Mouse (Mus musculus) small intestine, adult 2 months (tissue): ENCODE results near the gene Slc46a3.

Experiments
- CTCF ChIP-seq: fragments of 200-500 bp; IDR thresholded peaks from 2 replicates; pipeline ENCODE4 v1.5.1; 2012; ENCODE audit warnings: low read depth, mild to moderate bottlenecking, control low read depth, inconsistent platforms, low read length, moderate library complexity, mixed read lengths; ENCODE audit not compliant: insufficient replicate concordance, insufficient read length; ENCODE audit errors: extremely low read depth
- POLR2A ChIP-seq: fragments of 200-500 bp; IDR thresholded peaks from 2 replicates; pipeline ENCODE4 v1.6.1; 2012; ENCODE audit warnings: low read depth, mild to moderate bottlenecking, control low read depth, inconsistent platforms, low read length, moderate library complexity

GRCm38 (mm10) chr5:147877520-147877919 lies 17.1 kb downstream of the Slc46a3 start:
- TF ChIP-seq CTCF (peak; percentile 49; the same call in 1 of the 2 replicates), POLR2A (no peak)
